Mouse (Mus musculus) frontal cortex, postnatal 36 days (tissue): ENCODE measurements around the gene Caap1.

ENCODE experiments used
- DNase-seq, 2 experiments: peaks; one replicate each; pipeline ENCODE4 v3.0.0; 2022; ENCODE audit warnings: low spot score in 2 of 2

Gene Caap1

GRCm38 (mm10) chr4:94515366-94515765 is 41.2 kb downstream of the Caap1 start:
- DNase-seq: no peak

GRCm38 (mm10) chr4:94476749-94477399 is 79.7 kb downstream of the Caap1 start:
- DNase-seq: peak; percentile 10 to 12

GRCm38 (mm10) chr4:94473286-94473685 is 83.3 kb downstream of the Caap1 start:
- DNase-seq: no peak

- no peak for DNase-seq
Observed at GRCm38 (mm10) chr4:94459424-94459823, 97.2 kb downstream of the Caap1 start.

- peak; percentile 19 to 40 for DNase-seq
Observed at GRCm38 (mm10) chr4:94454857-94455256, 101.7 kb downstream of the Caap1 start.
